Mouse (Mus musculus) stomach, embryonic 16.5 days (tissue): ENCODE measurements around the gene Qk. TPM values are rescaled to one million over a fixed set of nuclear protein-coding genes. Genes with fewer than 3 reads are reported as not detected.

Source experiments
- ATAC-seq: fragments of 200-750 bp; cut with Nextera tagmentation; 2 replicates; pipeline ENCODE4 v1.8.0; 2017; ENCODE audit warnings: moderate number of reproducible peaks, moderate TSS enrichment; ENCODE audit not compliant: insufficient read depth, low FRiP score
- H3K27ac ChIP-seq: fragments of 300-500 bp; sonication (generic); 2 replicates; pipeline ENCODE4 v1.5.1; 2014; ENCODE audit warnings: low read length
- H3K27me3 ChIP-seq: fragments of 300-500 bp; sonication (generic); 2 replicates; pipeline ENCODE4 v1.6.1; 2014; ENCODE audit warnings: low read length, control low read depth, mixed read lengths; ENCODE audit not compliant: control insufficient read depth, insufficient read depth
- H3K36me3 ChIP-seq: fragments of 300-500 bp; sonication (generic); 2 replicates; pipeline ENCODE4 v1.6.1; 2014; ENCODE audit warnings: low read length; ENCODE audit not compliant: control insufficient read depth, insufficient read depth
- H3K4me1 ChIP-seq: fragments of 300-500 bp; sonication (generic); 2 replicates; pipeline ENCODE4 v1.6.1; 2014; ENCODE audit warnings: low read length, control low read depth, mixed read lengths; ENCODE audit not compliant: control insufficient read depth, insufficient read depth
- H3K4me2 ChIP-seq: fragments of 300-500 bp; sonication (generic); 2 replicates; pipeline ENCODE4 v1.6.1; 2014; ENCODE audit warnings: low read depth, low read length, mixed read lengths
- H3K4me3 ChIP-seq: fragments of 300-500 bp; sonication (generic); replicated peaks from 2 replicates; pipeline ENCODE4 v1.5.1; 2014; ENCODE audit warnings: mild to moderate bottlenecking, low read length
- H3K9ac ChIP-seq: fragments of 300-500 bp; sonication (generic); 2 replicates; pipeline ENCODE4 v1.6.1; 2014; ENCODE audit warnings: low read length
- H3K9me3 ChIP-seq: fragments of 300-500 bp; sonication (generic); replicated peaks from 2 replicates; pipeline ENCODE4 v1.6.1; 2016; ENCODE audit warnings: low read length, control low read depth; ENCODE audit not compliant: control insufficient read depth
- WGBS: fragments of 180-500 bp; shearing (Covaris S2); extraction: QIAGEN DNeasy Blood & Tissue Kit; methylation state at CpG from one replicate; pipeline ENCODE4 v1.1.7; 2014; 5-methylcytosine and 5-hydroxymethylcytosine counted together
- polyA plus RNA-seq: library from polyadenylated mRNA; unstranded; fragments of >200 nt; fragmentation: Nextera tagmentation; extraction: Ambion mirVana; gene quantifications from 2 replicates; pipeline ENCODE4 v1.2.1, GENCODE M21; 2015

The Qk gene
- polyA plus RNA-seq, 1 experiment from 2014 or later, result 17.1 TPM

GRCm38 (mm10) chr17:10240081-10240480 lies 79.6 kb downstream of the Qk start:
- no peak for ATAC-seq
- H3K4me2 ChIP-seq, result no peak overlapping the region
- WGBS, result 67% methylated on average over 1 of the region's 1 CpGs
- H3K4me3 ChIP-seq, result no peak overlapping the region
- no peak overlapping the region for H3K27ac ChIP-seq
- 0 out of 2 replicates have a peak, but pooled peaks cover 2% of the 10 kb centered on the region for H3K4me1 ChIP-seq
- no peaks in the 10 kb centered on the region for H3K27me3 ChIP-seq
- H3K9ac ChIP-seq, result no peak overlapping the region
- no peaks in the 10 kb centered on the region for H3K36me3 ChIP-seq
- no peaks in the 10 kb centered on the region for H3K9me3 ChIP-seq

GRCm38 (mm10) chr17:10236595-10236994 lies 83.1 kb downstream of the Qk start:
- H3K27me3 ChIP-seq, result no peaks in the 10 kb centered on the region
- 88% methylated on average over 2 of the region's 2 CpGs for WGBS

DNA sequence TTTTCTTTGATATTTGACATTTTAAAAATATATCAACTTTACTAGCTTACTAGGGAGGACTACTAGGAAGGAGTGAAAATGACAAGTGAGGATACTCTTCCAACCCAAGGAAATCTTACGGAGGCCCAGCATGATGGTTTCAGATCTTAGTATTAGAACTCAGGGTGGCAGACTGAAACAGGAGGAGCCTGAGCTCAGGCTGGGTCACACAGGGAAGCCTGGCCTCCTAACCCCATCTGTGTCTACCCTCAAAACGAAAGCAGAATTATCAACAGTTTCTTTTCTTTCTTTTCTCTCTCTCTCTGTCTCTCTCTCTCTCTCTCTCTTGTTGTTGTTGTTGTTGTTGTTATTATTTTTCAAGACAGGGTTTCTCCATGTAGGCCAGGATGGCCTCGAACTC lies 87.2 kb downstream of the Qk start:
- no peaks in the 10 kb centered on the region for H3K27me3 ChIP-seq
- H3K36me3 ChIP-seq, result no peaks in the 10 kb centered on the region
- no peaks in the 10 kb centered on the region for H3K9me3 ChIP-seq
- H3K27ac ChIP-seq, result no peak overlapping the region
- WGBS, result 88% methylated on average over 3 of the region's 3 CpGs
- H3K4me1 ChIP-seq, result no peaks in the 10 kb centered on the region
- H3K4me2 ChIP-seq, result no peak overlapping the region
- H3K4me3 ChIP-seq, result no peak overlapping the region
- no peak overlapping the region for H3K9ac ChIP-seq
- ATAC-seq, result no peak

More at GRCm38 (mm10) chr17:10236595-10236994, 83.1 kb downstream of the Qk start:
- Histone ChIP-seq H3K9me3 (no peaks in the 10 kb centered on the region), H3K9ac (no peak overlapping the region), H3K4me2 (no peak overlapping the region), H3K36me3 (no peaks in the 10 kb centered on the region), H3K27ac (no peak overlapping the region), H3K4me3 (no peak overlapping the region), H3K4me1 (no peaks in the 10 kb centered on the region)
- no peak for ATAC-seq

DNA sequence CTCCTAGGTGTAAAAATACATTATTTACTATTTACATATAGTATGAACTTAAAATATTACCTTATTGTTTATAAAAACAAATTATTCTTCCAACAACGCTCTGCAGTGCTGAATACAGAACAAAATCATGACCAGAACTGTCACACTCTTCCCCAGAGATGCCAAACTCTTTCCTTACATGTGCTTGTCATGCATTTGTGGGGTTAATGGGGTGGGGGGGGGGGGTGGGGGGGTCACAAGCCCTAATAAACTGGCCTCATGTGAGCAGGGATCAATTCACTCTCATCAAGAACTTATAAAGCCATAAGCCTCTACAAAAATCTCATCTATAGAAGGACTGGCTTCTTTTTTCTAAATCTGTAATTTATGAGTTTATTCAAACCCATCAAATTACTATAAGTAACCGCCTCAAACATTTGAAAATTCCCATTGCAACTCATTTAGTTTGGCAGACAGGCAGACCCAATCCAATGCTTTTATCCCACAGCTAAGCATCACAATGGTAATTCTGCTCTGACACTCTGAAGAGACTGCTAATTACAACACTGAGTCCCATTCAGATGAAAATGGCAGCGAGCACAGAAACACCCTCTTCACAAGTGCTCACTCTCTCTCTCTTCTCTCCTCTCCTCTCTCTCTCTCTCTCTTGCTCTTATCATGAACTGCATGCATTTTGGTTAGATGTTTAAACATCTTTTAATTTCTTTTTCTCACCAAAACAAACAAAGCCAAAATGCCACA lies 91.7 kb downstream of the Qk start:
- H3K36me3 ChIP-seq, result no peaks in the 10 kb centered on the region

DNA sequence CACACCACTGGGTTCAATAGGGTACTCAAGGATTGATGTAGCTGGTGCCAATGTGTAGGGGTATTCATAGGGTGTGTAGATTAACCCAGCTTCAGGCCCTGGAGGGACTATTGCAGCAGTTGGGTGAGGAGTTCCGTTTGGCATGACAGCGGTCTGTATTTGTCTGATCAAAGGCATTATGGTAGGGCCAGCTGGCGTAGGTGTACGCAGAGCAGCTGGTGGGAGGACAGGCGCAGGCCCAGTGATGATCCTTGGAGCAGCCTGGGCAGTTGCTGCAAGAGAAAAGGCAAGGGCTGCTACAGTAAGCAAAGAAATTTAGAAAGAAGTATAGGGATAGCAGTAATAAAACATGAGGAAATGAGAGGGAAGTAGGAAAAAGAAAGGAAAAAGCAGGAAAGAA lies 103.5 kb downstream of the Qk start:
- ATAC-seq, result no peak
- WGBS, result 75% methylated on average over 5 of the region's 5 CpGs

More for the DNA sequence above, 91.7 kb downstream of the Qk start:
- no peak overlapping the region for H3K4me2 ChIP-seq
- no peaks in the 10 kb centered on the region for H3K4me1 ChIP-seq
- H3K4me3 ChIP-seq, result no peak overlapping the region
- WGBS, result 67% methylated on average over 3 of the region's 3 CpGs
- H3K27ac ChIP-seq, result no peak overlapping the region
- H3K9ac ChIP-seq, result no peak overlapping the region
- H3K9me3 ChIP-seq, result no peaks in the 10 kb centered on the region
- no peak for ATAC-seq
- no peaks in the 10 kb centered on the region for H3K27me3 ChIP-seq

DNA sequence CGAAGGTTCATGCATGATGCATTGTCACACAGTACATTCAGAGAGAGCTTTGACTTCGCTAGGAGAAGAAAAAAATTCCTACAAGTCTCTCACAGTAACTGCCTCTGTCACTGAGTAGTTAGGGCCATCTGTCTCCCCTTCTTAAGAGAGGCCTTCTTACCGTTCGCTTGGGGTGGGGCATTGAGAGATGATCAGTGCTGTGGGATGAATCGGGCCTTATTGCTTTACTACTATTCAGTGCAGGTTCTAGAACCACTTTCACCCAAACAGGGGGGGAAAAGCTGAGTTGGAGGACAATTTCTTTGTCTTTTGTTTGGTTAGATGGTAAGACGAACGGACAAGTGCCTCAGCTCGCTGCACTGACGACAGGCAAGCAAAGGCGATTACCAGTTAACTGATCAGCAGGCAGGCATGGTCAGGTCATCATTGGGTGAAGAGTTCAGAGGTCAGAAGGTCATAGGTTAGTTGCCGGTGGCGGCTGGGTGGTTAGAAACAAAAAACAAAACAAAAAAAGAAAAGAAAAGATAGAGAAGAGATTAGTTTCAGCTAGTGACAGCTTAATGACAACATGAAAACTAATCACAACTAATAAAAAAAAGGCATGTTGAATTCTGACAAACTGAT lies 110.4 kb downstream of the Qk start:
- no peak for ATAC-seq
- H3K9me3 ChIP-seq, result no peaks in the 10 kb centered on the region
- no peak overlapping the region for H3K4me2 ChIP-seq
- H3K9ac ChIP-seq, result no peak overlapping the region
- H3K27me3 ChIP-seq, result no peaks in the 10 kb centered on the region
- H3K4me1 ChIP-seq, result no peaks in the 10 kb centered on the region
- no peaks in the 10 kb centered on the region for H3K36me3 ChIP-seq
- H3K4me3 ChIP-seq, result no peak overlapping the region
- H3K27ac ChIP-seq, result no peak overlapping the region
- 50% methylated on average over 12 of the region's 12 CpGs for WGBS

More for the DNA sequence above, 103.5 kb downstream of the Qk start:
- Histone ChIP-seq H3K27ac (no peak overlapping the region), H3K9ac (no peak overlapping the region), H3K27me3 (no peaks in the 10 kb centered on the region), H3K4me3 (no peak overlapping the region), H3K9me3 (no peaks in the 10 kb centered on the region), H3K36me3 (no peaks in the 10 kb centered on the region), H3K4me2 (no peak overlapping the region), H3K4me1 (no peaks in the 10 kb centered on the region)

GRCm38 (mm10) chr17:10198662-10199061 lies 121.0 kb downstream of the Qk start:
- Histone ChIP-seq H3K4me2 (no peak overlapping the region), H3K4me1 (no peaks in the 10 kb centered on the region), H3K27me3 (no peaks in the 10 kb centered on the region), H3K9ac (no peak overlapping the region), H3K9me3 (0 out of 2 replicates have a peak, but pooled peaks cover 2% of the 10 kb centered on the region), H3K36me3 (0 out of 2 replicates have a peak, but pooled peaks cover 3% of the 10 kb centered on the region), H3K27ac (no peak overlapping the region), H3K4me3 (no peak overlapping the region)
- ATAC-seq, result no peak
- WGBS, result 81% methylated on average over 2 of the region's 2 CpGs

DNA sequence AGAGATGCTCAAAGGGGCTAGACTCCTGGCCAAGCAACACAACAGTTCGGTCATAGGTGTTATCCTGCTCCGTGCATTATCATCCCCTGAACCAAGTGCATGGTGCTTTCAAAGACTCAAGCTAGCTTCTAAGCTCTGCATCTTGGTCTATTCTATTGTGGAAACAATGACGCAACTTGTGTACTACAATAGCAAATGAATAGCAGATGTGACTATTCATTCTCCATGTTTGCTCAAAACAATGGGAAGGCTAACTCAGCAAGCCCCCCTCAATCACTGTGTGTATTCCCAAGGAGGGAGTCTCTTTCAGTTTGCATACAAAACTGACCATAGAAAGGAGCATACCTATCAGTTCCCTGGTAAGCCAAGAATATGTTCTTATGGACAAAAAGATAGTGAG lies 121.4 kb downstream of the Qk start:
- Histone ChIP-seq H3K27ac (no peak overlapping the region), H3K9ac (no peak overlapping the region), H3K4me2 (no peak overlapping the region), H3K27me3 (no peaks in the 10 kb centered on the region), H3K4me1 (no peaks in the 10 kb centered on the region), H3K36me3 (0 out of 2 replicates have a peak, but pooled peaks cover 3% of the 10 kb centered on the region), H3K4me3 (no peak overlapping the region), H3K9me3 (0 out of 2 replicates have a peak, but pooled peaks cover 2% of the 10 kb centered on the region)
- WGBS, result 93% methylated on average over 3 of the region's 3 CpGs
- no peak for ATAC-seq

DNA sequence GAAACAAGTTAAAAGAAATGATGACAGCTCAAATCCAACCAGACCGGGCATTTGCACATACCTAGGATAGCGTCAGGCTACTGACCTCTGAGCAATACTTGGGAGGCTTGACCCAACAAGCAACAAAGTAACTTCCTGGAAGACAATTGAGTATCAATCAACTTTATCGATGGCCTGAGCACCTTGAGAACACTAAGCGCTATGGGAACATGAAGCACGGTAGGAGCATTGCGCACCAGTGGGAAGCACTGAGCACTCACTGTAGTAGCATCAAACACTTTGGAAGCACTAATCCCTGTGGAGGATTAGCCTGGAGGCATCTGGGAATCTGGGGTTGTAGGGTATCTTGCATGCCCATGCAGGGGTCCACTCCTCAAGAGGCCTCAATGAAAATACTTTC lies 124.0 kb downstream of the Qk start:
- H3K4me1 ChIP-seq, result no peaks in the 10 kb centered on the region
- H3K36me3 ChIP-seq, result 0 out of 2 replicates have a peak, but pooled peaks cover 3% of the 10 kb centered on the region
- H3K27me3 ChIP-seq, result no peaks in the 10 kb centered on the region
- H3K4me2 ChIP-seq, result no peak overlapping the region
- no peak overlapping the region for H3K27ac ChIP-seq
- 0 out of 2 replicates have a peak, but pooled peaks cover 2% of the 10 kb centered on the region for H3K9me3 ChIP-seq
- H3K9ac ChIP-seq, result no peak overlapping the region
- WGBS, result 95% methylated on average over 6 of the region's 6 CpGs
- H3K4me3 ChIP-seq, result no peak overlapping the region
- ATAC-seq, result no peak
